9 mouse cellular contexts compared by ENCODE assay signal in genomic region chr2:102657726-102658125, GRCm38 (mm10). TPM values are rescaled to one million over a fixed set of nuclear protein-coding genes. Genes with fewer than 3 reads are reported as not detected.
DNase-seq lines count a peak whose midpoint lies in the region; ATAC-seq lines count a peak whose summit lies in the region.
"Had no signal": no experiment of that assay in that cellular context is flagged by ENCODE, and none has a peak within 500 bp of the region (broad histone marks: within the 10 kb centered on the region; RNA-seq: fewer than 3 reads in every experiment).

No protein-coding gene starts in this region.

- H3K27me3 ChIP-seq in embryonic facial prominence, embryonic 14.5 days (replicated peaks; ENCODE audit: control insufficient read depth, insufficient read depth, low read length): peaks cover 59% of the 10 kb centered on the region
- H3K27me3 ChIP-seq in limb, embryonic 13.5 days: peaks cover 71% of the 10 kb centered on the region

- no peaks in the 10 kb centered on the region for H3K36me3 ChIP-seq in embryonic facial prominence, embryonic 14.5 days (ENCODE audit: control insufficient read depth, insufficient read depth, low read length)
- no peaks in the 10 kb centered on the region for H3K36me3 ChIP-seq in limb, embryonic 13.5 days

- peak overlapping the region; percentile 99; the same call in 1 of the 2 replicates for H3K4me2 ChIP-seq in embryonic facial prominence, embryonic 14.5 days (ENCODE audit: low read depth, low read length)
- H3K4me2 ChIP-seq in limb, embryonic 13.5 days (replicated peaks): peak overlapping the region; percentile 96

- 21% methylated on average over 7 of the region's 7 CpGs for WGBS in embryonic facial prominence, embryonic 14.5 days
- WGBS in limb, embryonic 13.5 days: 17% methylated on average over 6 of the region's 7 CpGs

- no peaks in the 10 kb centered on the region for H3K9me3 ChIP-seq in embryonic facial prominence, embryonic 14.5 days (ENCODE audit: control insufficient read depth, low read length)
- H3K9me3 ChIP-seq in limb, embryonic 13.5 days: no peaks in the 10 kb centered on the region

- ATAC-seq in embryonic facial prominence, embryonic 14.5 days (ENCODE audit: low read depth): no peak
- no peak for ATAC-seq in limb, embryonic 13.5 days (ENCODE audit: low FRiP score, low read depth)
- no peak for ATAC-seq in erythroid progenitor cell, adult 5-6 weeks (replicated peaks; ENCODE audit: low FRiP score, poor library complexity, severe bottlenecking)
- ATAC-seq: Patski had no signal

- DNase-seq in left cerebral cortex, adult 18-20 months (ENCODE audit: low spot score in 2 of 2): peak; percentile 64 to 76
- no peak for DNase-seq in left cerebral cortex, adult 9 months (ENCODE audit: low spot score in 2 of 2)
- DNase-seq in embryonic facial prominence, embryonic 14.5 days (ENCODE audit: low spot score): no peak
- DNase-seq in right cerebral cortex, postnatal 36 days (ENCODE audit: low spot score in 2 of 2): peak; percentile 62 to 70
- DNase-seq in thymus, postnatal 14 days: no peak
- no peak for DNase-seq in thymus, adult 18-20 months

- peaks cover 6% of the 10 kb centered on the region; the same call in 1 of the 2 replicates for H3K4me1 ChIP-seq in embryonic facial prominence, embryonic 14.5 days (ENCODE audit: control insufficient read depth, insufficient read depth, low read length)
- H3K4me1 ChIP-seq in limb, embryonic 13.5 days: peaks cover 14% of the 10 kb centered on the region

- H3K27ac ChIP-seq in embryonic facial prominence, embryonic 14.5 days (replicated peaks; ENCODE audit: low read depth, low read length): no peak overlapping the region
- H3K27ac ChIP-seq in limb, embryonic 13.5 days: no peak overlapping the region

- H3K9ac ChIP-seq in embryonic facial prominence, embryonic 14.5 days (ENCODE audit: low read depth, low read length): no peak overlapping the region
- H3K9ac ChIP-seq in limb, embryonic 13.5 days: no peak overlapping the region

- H3K4me3 ChIP-seq in embryonic facial prominence, embryonic 14.5 days (ENCODE audit: low read depth, low read length): peak overlapping the region; percentile 72; the same call in 1 of the 2 replicates
- H3K4me3 ChIP-seq in limb, embryonic 13.5 days: peak overlapping the region; percentile 67; the same call in 1 of the 2 replicates

RNA-seq across cellular contexts. Expression of gene Slc1a2, which starts 0.7 kb away (rescaled TPM):
- 1,000 to 10,000 TPM; 1,523 to 1,534 TPM for total RNA-seq in left cerebral cortex, adult 18-20 months (2021)
- polyA plus RNA-seq in embryonic facial prominence, embryonic 14.5 days (2014; fragmentation: Nextera tagmentation; extraction: Ambion mirVana): 1.4 and 2.2 TPM in 2 replicates
- 1.0 TPM in 2 replicates for polyA plus RNA-seq in limb, embryonic 13.5 days (2015; fragmentation: Nextera tagmentation; extraction: Ambion mirVana)
- total RNA-seq in erythroid progenitor cell, adult 5-6 weeks (2015; ENCODE audit: low replicate concordance): not detected in 2 replicates
- not detected in 2 replicates for total RNA-seq in erythroid progenitor cell, adult 5-6 weeks (2017; ENCODE audit: low replicate concordance)

Comparison
In these comparisons a context has a peak if more than half of its experiments do, and no peak if none do; other contexts are left out.
1. DNase-seq: peak in left cerebral cortex, adult 18-20 months (2 of 2) and right cerebral cortex, postnatal 36 days (2 of 2); none in left cerebral cortex, adult 9 months (0 of 2), embryonic facial prominence, embryonic 14.5 days (single experiment), thymus, postnatal 14 days (single experiment) and thymus, adult 18-20 months (0 of 2).
2. RNA of gene Slc1a2, which starts 0.7 kb away (total RNA-seq): 1,523 to 1,534 TPM in left cerebral cortex, adult 18-20 months; not detected in erythroid progenitor cell, adult 5-6 weeks; every median in the first group is over 1,000 times any median in the second.